12 mouse cellular contexts compared by ENCODE assay signal in genomic region chr6:37438510-37438909, GRCm38 (mm10). TPM values are rescaled to one million over a fixed set of nuclear protein-coding genes. Genes with fewer than 3 reads are reported as not detected.
DNase-seq lines count a peak whose midpoint lies in the region; ATAC-seq lines count a peak whose summit lies in the region.
"Had no signal": no experiment of that assay in that cellular context is flagged by ENCODE, and none has a peak within 500 bp of the region (broad histone marks: within the 10 kb centered on the region; RNA-seq: fewer than 3 reads in every experiment).

No protein-coding gene starts in this region.

- peak overlapping the region; percentile 31; the same call in 1 of the 2 replicates for H3K9ac ChIP-seq in heart, embryonic 16.5 days (ENCODE audit: low read length)
- peak overlapping the region; percentile 3; the same call in 1 of the 2 replicates for H3K9ac ChIP-seq in embryonic facial prominence, embryonic 14.5 days (ENCODE audit: low read depth, low read length)
- no peak overlapping the region for H3K9ac ChIP-seq in limb, embryonic 15.5 days

- DNase-seq in heart, adult 11 months, result no peak
- DNase-seq in kidney, postnatal 14 days, result peak; percentile 13
- DNase-seq in kidney, adult 18-20 months, result no peak
- DNase-seq in embryonic facial prominence, embryonic 14.5 days (ENCODE audit: low spot score), result no peak
- DNase-seq in right cerebral cortex, postnatal 36 days (ENCODE audit: low spot score in 2 of 2), result no peak
- DNase-seq: adrenal gland, postnatal 25 days; cerebellum, postnatal 36 days; right cerebral cortex, postnatal 14 days had no signal

- 80% methylated on average over 3 of the region's 3 CpGs for WGBS in heart, embryonic 16.5 days
- WGBS in embryonic facial prominence, embryonic 14.5 days, result 95% methylated on average over 3 of the region's 3 CpGs
- WGBS in limb, embryonic 15.5 days, result 90% methylated on average over 3 of the region's 3 CpGs

- H3K27me3 ChIP-seq in heart, embryonic 16.5 days (ENCODE audit: control insufficient read depth, insufficient read depth, low read length), result no peaks in the 10 kb centered on the region
- H3K27me3 ChIP-seq in embryonic facial prominence, embryonic 14.5 days (replicated peaks; ENCODE audit: control insufficient read depth, insufficient read depth, low read length), result no peaks in the 10 kb centered on the region
- no peaks in the 10 kb centered on the region for H3K27me3 ChIP-seq in limb, embryonic 15.5 days

- peaks cover 42% of the 10 kb centered on the region for H3K4me1 ChIP-seq in heart, embryonic 16.5 days (ENCODE audit: control insufficient read depth, insufficient read depth, low read length)
- H3K4me1 ChIP-seq in embryonic facial prominence, embryonic 14.5 days (ENCODE audit: control insufficient read depth, insufficient read depth, low read length), result peaks cover 32% of the 10 kb centered on the region
- H3K4me1 ChIP-seq in limb, embryonic 15.5 days, result peaks cover 50% of the 10 kb centered on the region

- peaks cover 3% of the 10 kb centered on the region; the same call in 1 of the 2 replicates for H3K36me3 ChIP-seq in heart, embryonic 16.5 days (ENCODE audit: control insufficient read depth, insufficient read depth)
- peaks cover 28% of the 10 kb centered on the region for H3K36me3 ChIP-seq in embryonic facial prominence, embryonic 14.5 days (ENCODE audit: control insufficient read depth, insufficient read depth, low read length)
- H3K36me3 ChIP-seq in limb, embryonic 15.5 days, result peaks cover 10% of the 10 kb centered on the region; the same call in 1 of the 2 replicates

- no peak for ATAC-seq in heart, embryonic 16.5 days (replicated peaks; ENCODE audit: extremely low read depth, insufficient read depth, low FRiP score)
- no peak for ATAC-seq in embryonic facial prominence, embryonic 14.5 days (ENCODE audit: low read depth)
- no peak for ATAC-seq in limb, embryonic 15.5 days (ENCODE audit: insufficient number of reproducible peaks, low FRiP score, low TSS enrichment, low read depth)
- ATAC-seq: CD4-positive, CD25-positive, alpha-beta regulatory T cell, adult 4 months; forebrain, embryonic 14.5 days had no signal

- H3K27ac ChIP-seq in heart, embryonic 16.5 days (ENCODE audit: low read length), result no peak overlapping the region
- no peak overlapping the region for H3K27ac ChIP-seq in embryonic facial prominence, embryonic 14.5 days (replicated peaks; ENCODE audit: low read depth, low read length)
- H3K27ac ChIP-seq in limb, embryonic 15.5 days, result no peak overlapping the region

- peak overlapping the region; percentile 36 for H3K4me3 ChIP-seq in heart, embryonic 16.5 days (ENCODE audit: low read length)
- peak overlapping the region; percentile 89; the same call in 1 of the 2 replicates for H3K4me3 ChIP-seq in embryonic facial prominence, embryonic 14.5 days (ENCODE audit: low read depth, low read length)
- H3K4me3 ChIP-seq in limb, embryonic 15.5 days, result peak overlapping the region; percentile 84

- no peaks in the 10 kb centered on the region for H3K9me3 ChIP-seq in heart, embryonic 16.5 days (replicated peaks; ENCODE audit: control insufficient read depth, low read length)
- H3K9me3 ChIP-seq in embryonic facial prominence, embryonic 14.5 days (ENCODE audit: control insufficient read depth, low read length), result no peaks in the 10 kb centered on the region
- no peaks in the 10 kb centered on the region for H3K9me3 ChIP-seq in limb, embryonic 15.5 days

- peak overlapping the region; percentile 73 for H3K4me2 ChIP-seq in heart, embryonic 16.5 days (ENCODE audit: low read depth, low read length)
- H3K4me2 ChIP-seq in embryonic facial prominence, embryonic 14.5 days (ENCODE audit: low read depth, low read length), result peak overlapping the region; percentile 90
- peak overlapping the region; percentile 56 for H3K4me2 ChIP-seq in limb, embryonic 15.5 days

RNA-seq across cellular contexts. Expression of gene Creb3l2, which starts 3.4 kb away (rescaled TPM):
- 28.0 and 28.2 TPM in 2 replicates for polyA plus RNA-seq in heart, embryonic 16.5 days (2015; fragmentation: Nextera tagmentation; extraction: Ambion mirVana)
- 34.5 and 35.3 TPM in 2 replicates for polyA plus RNA-seq in embryonic facial prominence, embryonic 14.5 days (2014; fragmentation: Nextera tagmentation; extraction: Ambion mirVana)
- 29.9 and 35.0 TPM in 2 replicates for polyA plus RNA-seq in limb, embryonic 15.5 days (2015; fragmentation: Nextera tagmentation; extraction: Ambion mirVana)

Comparison
In these comparisons a context has a peak if more than half of its experiments do, and no peak if none do; other contexts are left out.
1. H3K4me3 ChIP-seq: peak in every context shown above with its lines; median percentile 89 in embryonic facial prominence, embryonic 14.5 days; 84 in limb, embryonic 15.5 days; 36 in heart, embryonic 16.5 days.